Mouse (Mus musculus): ENCODE measurements at regions not wholly inside any gene's neighbourhood (a gene's known extent, or its start where the extent isn't known, plus 50 kb on each side); places are given as distances from the start of the nearest gene placed in this dataset.
A peak's percentile ranks its signal among the peaks of the same experiment; 100 is the strongest.

- DNase-seq: no peak
These were observed 141.6 kb upstream of the Cox10 start for GRCm38 (mm10) chr11:64220888-64221287.

- DNase-seq: peak; percentile 57 to 59
These were observed 137.9 kb upstream of the Cox10 start for GRCm38 (mm10) chr11:64217181-64217580.

GRCm38 (mm10) chr11:64210916-64211315, 131.6 kb upstream of the Cox10 start:
- no peak for DNase-seq

DNA sequence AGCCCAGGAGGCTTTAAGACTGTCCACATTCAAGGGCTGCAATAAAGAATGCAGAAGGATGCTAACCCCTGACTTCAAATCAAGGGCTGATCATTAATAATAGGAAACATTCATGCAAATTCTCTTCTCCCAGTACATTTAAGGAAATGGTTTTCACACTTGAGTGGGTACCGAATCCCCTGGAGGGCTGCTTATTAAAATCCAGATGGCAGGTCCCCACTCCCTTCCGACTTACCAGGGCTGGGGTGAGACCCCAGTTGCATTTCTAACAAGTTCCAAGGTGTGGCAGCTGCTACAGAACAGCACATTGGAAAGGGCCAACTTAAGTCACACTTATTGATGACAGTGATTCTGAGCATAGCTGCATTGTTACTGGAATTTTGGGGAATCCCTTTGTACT, 129.0 kb upstream of the Cox10 start:
- no peak for DNase-seq

GRCm38 (mm10) chr11:64207358-64207864, 128.1 kb upstream of the Cox10 start:
- DNase-seq: no peak

DNA sequence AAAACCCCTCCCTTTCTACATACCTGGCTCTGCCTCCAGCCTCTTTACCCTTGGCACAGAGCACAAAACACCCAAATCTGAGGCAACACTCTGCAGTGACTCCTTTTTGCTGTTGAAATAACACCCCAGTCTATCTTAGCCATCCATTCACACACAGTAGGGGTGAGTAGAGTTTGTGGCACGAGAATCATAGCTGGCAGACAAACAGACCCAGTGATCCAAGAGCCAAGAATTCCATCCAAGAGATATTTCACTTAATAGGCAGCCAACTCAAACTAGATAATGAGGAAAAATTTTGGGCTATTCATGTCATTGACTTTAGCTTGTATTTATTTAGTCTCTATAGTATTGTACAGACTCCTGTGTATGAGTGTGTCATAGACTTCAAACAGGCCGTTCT, 126.9 kb upstream of the Cox10 start:
- peak in 1 of 2 experiments; percentile 37 for DNase-seq

DNA sequence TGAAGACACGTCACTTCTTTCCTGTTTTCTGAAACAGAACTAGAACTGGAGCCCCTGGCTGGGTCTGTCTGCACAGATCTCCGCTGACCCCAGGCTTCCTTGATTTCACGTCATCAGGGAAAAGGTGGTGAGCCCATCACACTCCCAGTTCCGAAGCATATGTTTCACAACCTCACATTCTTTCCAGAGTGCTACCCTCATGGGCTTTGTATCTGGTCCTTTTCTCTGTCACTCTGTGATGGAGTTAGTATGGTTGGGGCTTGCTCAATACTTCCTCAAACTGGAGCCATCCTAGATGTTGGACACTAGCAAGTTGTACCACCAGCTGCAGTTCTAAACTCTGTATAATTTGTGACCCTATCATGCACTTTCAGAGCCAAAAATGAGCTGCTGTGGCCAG, 125.8 kb upstream of the Cox10 start:
- DNase-seq: no peak

GRCm38 (mm10) chr11:64204305-64204704, 125.0 kb upstream of the Cox10 start:
- no peak for DNase-seq

DNA sequence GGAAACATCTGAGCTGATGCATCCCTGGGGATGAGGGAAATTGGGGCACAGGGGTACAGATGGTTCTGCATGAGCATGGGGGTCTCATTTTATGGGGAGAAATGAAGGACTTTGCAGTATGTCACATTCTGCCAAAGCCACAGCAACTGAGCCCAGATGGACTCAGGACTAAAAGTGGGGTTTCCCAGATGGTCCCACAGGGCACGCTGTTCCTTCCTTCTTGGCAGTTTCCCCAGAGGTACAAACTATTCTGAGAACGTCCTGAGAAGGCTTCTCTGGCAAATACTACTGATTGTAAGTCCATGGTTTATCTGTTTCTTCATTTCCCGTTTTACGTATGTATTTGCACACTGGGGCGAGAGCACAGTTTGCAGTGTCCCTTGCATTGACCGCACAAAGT, 121.6 kb upstream of the Cox10 start:
- no peak for DNase-seq

- no peak for DNase-seq
These were observed 116.0 kb upstream of the Cox10 start for GRCm38 (mm10) chr11:64195272-64195671.

GRCm38 (mm10) chr11:64188701-64189100, 109.4 kb upstream of the Cox10 start:
- no peak for DNase-seq

GRCm38 (mm10) chr11:64187488-64188444, 108.5 kb upstream of the Cox10 start:
- DNase-seq: no peak

DNA sequence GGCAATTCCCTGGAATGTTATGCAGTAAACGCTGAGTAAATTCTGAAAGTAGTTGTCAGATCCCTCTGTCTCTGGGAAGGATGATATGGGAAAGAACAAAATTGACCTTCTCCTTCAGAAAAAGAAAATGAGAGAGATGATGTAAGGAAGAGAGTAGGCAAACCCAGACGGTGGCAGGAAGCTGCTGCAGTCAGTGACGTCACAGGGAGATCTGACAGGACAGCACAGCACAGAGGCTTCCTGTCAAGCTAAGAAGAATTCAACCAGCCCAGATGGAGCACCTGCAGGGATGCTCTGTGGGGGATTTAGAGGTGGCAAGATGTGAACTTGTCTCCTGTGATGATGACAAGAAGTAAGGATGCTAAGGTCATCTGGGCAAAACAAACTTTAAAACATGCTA, 107.7 kb upstream of the Cox10 start:
- peak; percentile 7 to 19 for DNase-seq

DNA sequence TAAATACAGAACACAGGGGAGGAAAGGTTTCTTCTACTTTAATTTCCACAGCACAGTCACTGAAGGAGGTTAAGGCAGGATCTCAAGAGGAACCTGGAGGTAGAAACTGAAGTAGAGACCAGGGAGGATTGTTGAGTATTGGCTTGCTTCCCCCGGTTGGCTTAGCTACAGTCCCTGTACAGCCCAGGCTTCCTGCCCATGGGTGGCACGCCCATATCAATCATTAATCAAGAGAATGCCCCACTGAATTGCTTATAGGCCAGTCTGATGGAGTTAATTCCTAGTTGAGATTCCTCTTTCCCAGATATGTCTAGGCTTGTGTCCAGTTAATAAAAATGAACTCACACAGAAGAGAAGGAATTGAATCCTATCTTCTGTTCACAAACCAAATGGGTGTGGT, 107.3 kb upstream of the Cox10 start:
- no peak for DNase-seq

DNA sequence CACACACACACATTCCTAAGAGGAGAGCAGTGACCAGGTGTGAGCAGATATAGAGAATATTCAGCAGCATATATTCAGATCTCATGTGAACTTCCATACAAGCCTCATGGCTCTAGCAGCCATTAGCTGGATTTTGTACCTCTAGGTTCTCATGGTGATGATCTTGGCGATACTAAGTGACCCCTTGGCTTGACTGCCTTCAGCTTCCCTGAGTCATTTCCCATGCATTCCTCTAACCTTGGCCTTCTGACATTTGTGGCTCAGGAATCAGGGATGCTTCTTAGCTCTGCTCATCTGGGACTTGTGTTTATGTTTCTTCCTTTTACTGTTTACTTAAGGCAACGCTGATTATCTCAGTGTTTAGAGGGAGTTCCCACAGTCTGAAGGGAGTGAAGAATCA, 100.8 kb upstream of the Cox10 start:
- DNase-seq: no peak

GRCm38 (mm10) chr11:64173421-64174062, 94.3 kb upstream of the Cox10 start:
- DNase-seq: peak; percentile 34 to 37

DNA sequence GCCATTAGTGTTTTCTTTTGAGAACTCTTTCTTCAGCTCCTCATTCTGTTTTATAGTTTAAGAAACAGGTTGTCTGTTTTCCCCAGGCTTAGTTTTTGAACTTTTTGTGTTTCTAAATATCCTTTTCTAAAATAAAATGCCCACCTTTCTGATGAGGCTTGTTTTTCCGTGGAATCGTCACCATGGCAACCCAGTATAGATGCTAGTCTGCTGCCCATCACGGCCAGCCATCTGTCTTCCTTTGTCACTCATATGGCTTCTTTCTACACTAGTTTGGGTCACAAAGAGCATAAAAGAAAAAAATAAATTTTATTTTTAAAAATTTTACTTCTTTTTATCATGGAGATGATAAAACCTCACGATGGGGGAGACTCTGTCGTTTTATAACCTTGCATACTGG, 93.7 kb upstream of the Cox10 start:
- peak; percentile 29 to 35 for DNase-seq

GRCm38 (mm10) chr11:64168626-64169025, 89.4 kb upstream of the Cox10 start:
- peak; percentile 7 to 23 for DNase-seq

GRCm38 (mm10) chr11:64164796-64165195, 85.5 kb upstream of the Cox10 start:
- DNase-seq: no peak

DNA sequence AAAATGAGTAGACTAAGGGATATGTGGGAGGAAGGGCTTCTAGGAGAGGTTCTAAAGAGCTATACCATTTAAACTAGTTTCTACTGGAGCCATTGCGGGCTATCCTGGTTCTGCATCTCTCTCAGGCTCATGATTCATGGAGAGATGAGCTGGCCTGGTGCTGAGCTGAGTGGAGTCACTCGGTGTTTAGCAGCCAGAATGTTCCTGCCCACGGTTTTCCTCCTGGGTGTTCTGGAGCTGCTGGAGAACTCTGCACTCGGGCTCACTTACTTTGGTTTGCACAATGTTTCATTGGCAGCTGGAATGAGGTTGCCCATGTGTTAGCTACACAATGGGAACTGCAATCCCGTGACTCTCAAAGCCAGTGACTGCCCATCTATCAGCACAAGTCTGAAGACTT, 79.0 kb upstream of the Cox10 start:
- no peak for DNase-seq

DNA sequence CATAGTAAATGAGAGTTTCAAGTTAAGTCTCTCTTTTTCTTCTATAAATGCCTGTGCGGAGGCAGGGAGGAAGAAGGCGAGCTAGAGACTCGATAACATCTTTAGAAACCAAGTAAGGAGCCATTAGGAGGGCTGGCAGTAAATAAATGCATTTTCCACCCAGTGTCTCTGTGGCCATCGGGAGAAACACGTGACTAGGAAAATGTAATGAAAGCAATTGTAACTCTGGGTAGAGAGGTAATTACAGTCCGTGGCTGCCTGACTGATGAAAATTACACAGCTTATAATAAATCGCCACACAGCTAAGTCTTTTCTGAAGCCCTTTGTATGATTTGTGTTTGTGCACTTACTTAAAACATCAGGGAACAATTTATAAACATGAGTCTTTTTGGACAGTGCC, 77.4 kb upstream of the Cox10 start:
- DNase-seq: no peak

DNA sequence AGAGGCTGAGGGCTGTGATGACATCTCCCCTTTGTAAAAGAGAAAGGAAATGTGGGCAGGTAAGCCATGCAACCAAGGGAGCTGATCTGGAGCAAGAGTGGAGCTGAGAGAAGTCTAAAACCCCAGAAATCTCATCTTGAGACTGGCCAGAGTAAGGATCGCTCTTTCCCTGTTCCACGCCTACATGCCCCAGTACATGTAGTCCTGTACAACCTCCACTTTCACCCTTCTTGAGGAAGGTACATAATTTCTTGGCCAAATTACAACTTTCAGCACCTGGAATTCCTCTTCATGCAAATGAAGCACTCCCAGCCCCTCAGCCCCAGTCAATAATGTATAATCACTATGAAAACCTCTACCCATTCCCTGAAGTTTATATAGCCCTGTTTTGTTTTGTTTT, 60.2 kb upstream of the Cox10 start:
- DNase-seq: no peak

DNA sequence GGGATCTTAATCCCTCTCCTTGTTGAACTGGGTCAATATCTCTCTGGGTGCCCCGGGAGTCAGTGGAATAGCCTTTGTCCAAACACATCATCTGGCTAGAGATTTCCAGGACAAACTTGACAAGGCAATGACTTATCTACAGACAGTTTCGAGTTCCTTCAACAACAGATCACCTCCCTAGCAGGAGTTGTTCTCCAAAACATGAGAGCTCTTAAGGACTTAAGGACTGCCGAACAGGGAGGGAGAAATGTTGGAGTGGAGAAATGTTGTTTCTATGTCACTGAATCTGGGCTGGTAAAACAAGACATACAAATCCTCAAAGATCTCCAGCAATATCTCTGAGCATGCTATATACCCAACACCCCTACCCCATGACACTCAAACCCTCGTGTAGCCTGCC, 59.7 kb upstream of the Cox10 start:
- DNase-seq: no peak

GRCm38 (mm10) chr11:64135766-64136165, 56.5 kb upstream of the Cox10 start:
- DNase-seq: no peak
